Mouse (Mus musculus) lung, postnatal 36 days (tissue): ENCODE measurements around the gene Pdss2.
A peak's percentile ranks its signal among the peaks of the same experiment; 100 is the strongest.

Source experiments
- DNase-seq: peaks from one replicate; pipeline ENCODE4 v3.0.0; 2022; ENCODE audit warnings: mixed read lengths

Pdss2 gene

GRCm38 (mm10) chr10:43220910-43221625 is at the start of gene Pdss2:
Gene Pdss2 (plus strand): TSS chr10:43221486.
- DNase-seq: peak; percentile 98

GRCm38 (mm10) chr10:43172066-43172465 is 49.2 kb upstream of the Pdss2 start:
- DNase-seq: no peak

DNA sequence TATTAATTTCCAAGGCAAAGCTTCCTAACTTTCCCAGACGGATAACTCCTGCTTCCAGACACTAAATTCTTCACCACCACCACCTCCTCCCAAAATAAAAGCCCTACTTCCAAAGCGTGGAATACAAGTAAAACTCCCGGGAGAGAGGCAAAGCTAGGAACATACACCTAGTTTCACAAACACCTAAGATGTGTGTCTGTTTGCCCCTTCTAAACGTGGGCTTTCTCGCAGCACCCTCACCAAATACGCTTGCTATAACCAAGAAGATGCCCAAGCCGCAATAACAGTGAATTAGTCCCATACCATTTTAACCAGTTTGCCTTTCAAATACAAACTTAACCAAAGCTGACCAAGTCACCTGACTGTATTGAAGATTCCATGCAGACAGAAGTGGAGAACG is 48.7 kb upstream of the Pdss2 start:
- no peak for DNase-seq

DNA sequence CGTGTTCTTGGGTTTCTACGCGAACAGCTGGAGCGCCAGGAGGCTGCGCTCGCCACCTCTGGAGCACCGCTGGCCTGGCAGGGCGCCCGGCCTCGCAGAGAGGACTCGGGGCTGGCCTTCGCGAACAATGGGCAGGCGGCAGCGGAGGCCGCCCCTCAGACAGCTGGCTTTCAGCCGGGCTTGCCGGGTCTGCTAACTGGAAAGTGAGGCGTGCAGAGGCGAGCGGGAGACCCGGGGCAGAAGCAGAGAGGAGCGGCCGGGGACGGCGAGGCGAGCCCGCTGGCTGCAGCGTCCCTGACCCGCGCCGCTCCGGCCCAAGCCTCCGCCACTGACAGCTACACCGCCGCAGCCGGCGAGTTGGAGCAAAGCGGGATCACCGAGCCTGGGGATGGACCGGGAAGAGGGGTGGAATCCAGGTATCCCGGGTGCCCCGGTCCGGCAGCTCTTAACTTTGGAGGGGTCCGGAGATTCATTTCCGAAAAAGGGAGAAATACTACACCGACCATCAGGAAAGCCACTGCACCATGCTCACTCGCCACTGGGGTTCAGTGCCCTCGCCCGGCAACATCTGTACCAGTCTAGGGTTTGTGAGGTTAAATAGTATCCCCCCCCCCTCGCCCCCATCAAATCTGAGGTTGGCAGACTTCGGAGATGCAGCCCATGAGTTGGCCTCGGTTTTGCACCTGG is 48.0 kb upstream of the Pdss2 start:
- DNase-seq: peak; percentile 43

- no peak for DNase-seq
Measured at GRCm38 (mm10) chr10:43173828-43174325, 47.4 kb upstream of the Pdss2 start.

DNA sequence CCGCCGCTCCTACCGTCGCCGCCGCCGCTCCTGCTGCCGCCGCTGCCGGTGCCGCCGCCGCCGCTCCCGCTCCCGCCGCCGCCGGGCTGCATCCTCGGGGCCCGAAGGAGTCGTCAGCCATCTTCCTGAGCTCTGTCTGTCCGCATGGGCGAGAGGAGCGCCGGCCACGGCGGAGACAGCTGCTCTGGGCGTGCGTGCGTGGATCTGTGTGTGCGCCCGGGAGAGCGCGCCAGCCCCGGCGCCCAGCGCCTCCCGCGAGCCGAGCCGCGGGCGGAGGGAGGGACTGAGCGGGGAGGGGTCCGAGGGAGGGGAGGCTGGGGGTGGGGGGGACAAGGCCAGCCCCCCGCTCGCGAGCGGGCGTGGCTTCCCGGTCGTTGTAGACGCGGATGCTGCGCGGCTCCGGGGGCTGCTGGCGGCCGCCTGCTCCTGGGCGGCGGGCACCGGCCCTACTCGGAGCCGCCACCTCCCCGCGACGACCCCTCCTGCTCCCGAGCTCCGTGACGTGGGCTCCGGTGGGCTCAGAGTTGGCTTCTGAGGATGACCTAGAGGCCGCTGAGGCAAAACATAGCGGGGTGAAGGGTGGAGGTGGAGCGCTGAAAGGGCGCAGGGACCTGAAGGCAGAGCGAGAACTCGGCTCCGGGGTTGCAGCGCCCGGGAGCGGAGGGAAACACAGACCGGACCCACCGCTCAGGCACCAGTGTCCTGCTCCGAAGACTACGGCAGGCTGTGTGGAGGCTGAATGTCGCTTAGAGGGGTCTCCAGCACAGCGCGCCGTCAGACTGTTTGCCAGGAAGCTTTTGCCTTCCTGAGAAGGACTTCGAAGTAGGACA is 46.7 kb upstream of the Pdss2 start, which contains the start of the genes Sobp and 9030612E09Rik:
TSS of gene Sobp (minus strand) at position 205 of the 830 bp plus-strand sequence.
TSS of gene 9030612E09Rik (plus strand) at position 379 of the 830 bp plus-strand sequence.
- DNase-seq: peak; percentile 7

- DNase-seq: no peak
Measured at GRCm38 (mm10) chr10:43175156-43175601, 46.1 kb upstream of the Pdss2 start.

- no peak for DNase-seq
Measured at GRCm38 (mm10) chr10:43180313-43180912, 40.9 kb upstream of the Pdss2 start.

- no peak for DNase-seq
Measured at GRCm38 (mm10) chr10:43200206-43200605, 21.1 kb upstream of the Pdss2 start.

- DNase-seq: no peak
Measured at GRCm38 (mm10) chr10:43203865-43204264, 17.4 kb upstream of the Pdss2 start.

DNA sequence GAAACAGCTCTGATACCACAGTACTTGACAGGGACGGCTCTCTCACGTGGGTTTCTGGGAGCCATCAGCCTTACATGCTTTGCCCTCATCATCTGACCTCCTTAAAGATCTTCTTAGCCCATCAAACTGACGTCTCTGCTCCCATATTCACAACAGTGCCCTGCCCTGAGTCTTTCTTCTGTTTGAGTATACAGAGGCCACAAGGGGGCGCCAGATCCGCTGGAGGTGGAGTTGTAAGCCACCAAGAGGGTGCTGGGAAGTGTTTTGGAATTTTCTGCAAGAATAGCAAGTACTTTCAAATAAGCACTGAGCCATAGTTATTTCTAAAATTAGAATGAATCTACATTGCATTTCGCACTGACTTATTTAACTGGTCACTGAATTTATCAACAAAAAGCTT is 9.4 kb upstream of the Pdss2 start:
- peak; percentile 48 for DNase-seq

- DNase-seq: no peak
Measured at GRCm38 (mm10) chr10:43217361-43217900, 3.9 kb upstream of the Pdss2 start.

DNA sequence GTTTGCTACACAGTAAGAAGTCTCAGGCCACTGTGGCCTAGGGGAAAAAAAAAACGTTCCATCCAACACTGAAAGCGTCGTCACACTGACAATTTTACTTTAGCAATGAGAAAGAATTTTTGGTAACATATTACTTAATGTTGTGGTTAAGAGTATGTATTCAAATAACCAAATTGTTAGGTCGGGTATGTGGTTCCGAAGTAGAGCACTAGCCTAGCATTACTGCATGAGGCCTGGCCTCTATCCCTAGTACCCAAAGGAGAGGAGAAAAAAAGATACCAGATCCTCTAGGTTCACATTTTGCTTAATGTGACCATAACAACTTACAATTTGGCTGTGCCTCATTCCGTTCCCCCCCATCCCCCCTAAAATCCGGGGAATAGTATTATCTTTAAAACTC is 807 bp upstream of the Pdss2 start:
- peak; percentile 11 for DNase-seq

- DNase-seq: peak; percentile 16
Measured at GRCm38 (mm10) chr10:43221659-43222058, 373 bp downstream of the Pdss2 start.

- no peak for DNase-seq
Measured at GRCm38 (mm10) chr10:43223391-43223790, 2.1 kb downstream of the Pdss2 start.

DNA sequence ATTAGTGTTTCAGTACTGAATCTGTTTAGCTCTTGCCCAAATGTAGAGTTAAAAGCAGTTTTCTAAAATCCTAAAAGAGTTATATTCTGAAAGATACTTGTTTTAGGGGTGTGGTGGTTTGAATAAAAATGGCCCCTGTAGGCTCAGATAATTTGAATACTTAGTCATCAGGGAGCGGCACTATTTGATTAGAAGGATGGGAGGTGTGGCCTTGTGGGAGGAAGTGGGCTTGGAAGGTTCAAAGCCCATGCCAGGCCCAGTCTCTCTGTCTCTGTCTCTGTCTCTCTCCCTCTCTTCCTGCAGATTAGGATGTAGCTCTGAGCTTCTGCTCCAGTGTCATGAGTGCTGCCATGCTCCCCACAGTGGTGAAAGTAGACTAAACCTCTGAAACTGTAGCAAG is 5.1 kb downstream of the Pdss2 start:
- no peak for DNase-seq

DNA sequence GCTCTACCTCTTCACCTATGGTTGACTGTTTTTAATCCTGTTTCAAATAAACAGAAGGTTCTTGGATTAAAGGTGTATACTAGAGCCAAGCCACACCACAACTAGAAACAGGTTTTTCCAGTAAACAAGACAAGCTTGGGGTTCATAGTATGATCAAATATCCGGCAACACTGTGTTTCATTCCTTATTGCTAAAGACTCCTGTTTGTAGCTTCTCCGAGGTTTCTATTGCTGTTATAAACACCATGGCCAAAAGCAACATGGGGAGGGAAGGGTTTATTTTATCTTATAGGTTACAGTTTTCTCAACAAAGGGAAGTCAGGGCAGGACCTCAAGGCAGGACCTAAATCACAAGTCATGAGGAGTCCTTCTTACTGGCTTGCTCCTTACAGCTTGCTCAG is 8.0 kb downstream of the Pdss2 start:
- no peak for DNase-seq

DNA sequence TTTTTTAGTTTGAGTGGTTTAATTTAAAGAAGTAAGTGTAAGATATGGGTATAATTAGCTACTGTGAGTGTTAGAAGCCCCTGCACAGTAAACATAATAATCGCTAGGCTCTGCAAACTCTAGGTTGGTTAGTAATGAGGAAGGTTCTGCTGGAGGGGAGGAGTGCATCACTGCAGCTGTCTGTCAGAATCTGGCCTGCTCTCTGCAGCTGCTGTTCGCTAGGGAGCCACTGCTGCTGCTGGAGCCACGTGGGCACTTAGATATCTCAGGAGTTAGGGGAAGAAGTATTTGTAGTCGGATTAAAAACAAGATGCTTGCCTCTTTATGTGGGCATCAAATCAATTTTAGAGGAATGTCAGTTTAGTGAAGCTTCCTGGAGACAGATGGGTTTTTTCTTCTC is 13.2 kb downstream of the Pdss2 start:
- no peak for DNase-seq

- DNase-seq: no peak
Measured at GRCm38 (mm10) chr10:43235011-43235410, 13.7 kb downstream of the Pdss2 start.

DNA sequence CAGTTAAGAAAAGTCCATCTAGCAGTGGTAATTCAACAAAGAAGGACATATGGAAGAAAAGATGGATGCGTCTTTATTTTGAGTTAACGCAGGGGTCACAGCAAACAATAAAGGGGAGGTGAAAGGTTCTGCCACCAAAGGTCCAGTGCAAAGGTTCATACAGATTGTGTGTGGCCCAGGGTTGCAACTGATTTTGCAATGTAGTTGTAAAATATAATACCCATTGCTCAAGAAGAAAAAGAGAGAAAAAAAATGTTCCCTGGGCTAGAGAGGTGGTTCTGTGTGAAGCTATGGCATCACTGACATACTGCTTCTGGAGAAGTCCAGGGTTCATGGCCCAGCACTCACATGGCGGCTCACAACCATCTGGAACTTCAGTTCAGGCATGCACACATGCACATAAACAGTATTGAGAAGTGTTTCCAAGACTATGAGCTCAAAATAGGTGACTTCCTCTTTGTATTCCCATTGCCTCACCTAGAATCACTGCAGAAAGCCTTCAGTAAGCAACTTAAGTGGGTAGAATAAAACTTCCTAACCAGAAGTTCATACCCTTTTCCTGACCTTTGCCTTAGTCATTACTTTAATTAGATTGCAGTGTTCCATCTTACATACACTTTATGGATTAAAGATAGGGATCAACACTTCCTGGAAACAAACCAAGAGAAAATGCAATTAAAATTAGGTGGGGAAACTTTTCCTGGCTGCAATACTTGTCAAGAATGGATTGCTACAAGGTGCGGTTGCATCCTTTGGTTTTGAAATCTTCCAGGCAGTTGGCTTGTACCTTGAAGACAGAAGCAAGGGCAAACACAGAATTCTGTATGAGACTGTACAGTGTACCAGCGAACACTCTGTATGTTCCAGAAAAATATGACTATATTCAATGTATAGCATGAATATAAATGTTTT is 14.7 kb downstream of the Pdss2 start:
- no peak for DNase-seq

DNA sequence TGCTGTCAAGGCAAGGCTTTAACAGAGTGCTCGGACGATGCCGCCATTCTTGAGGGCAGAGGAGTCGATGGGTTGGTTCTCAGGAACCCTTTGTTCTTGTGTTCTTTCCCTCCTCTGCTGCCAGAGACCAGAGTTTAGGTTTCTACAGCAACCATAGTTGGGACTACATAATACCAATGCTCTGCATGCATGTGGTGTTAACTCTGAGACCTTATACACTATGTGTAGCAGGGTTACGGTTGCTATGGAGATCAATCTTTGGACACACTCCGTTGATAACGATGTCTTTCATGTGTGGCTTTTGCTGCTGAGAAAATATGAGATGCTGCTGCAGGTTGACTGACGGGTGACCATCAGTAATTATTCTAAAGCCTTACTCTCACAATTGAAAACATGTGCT is 20.9 kb downstream of the Pdss2 start:
- DNase-seq: no peak
